Mouse (Mus musculus): Measurements from ENCODE around the gene Gm20715.

Gm20715 gene

GRCm38 (mm10) chr7:6429381-6429780 lies 19.3 kb downstream of the Gm20715 start:
- DNase-seq (ENCODE audit: low spot score): no peak

GRCm38 (mm10) chr7:6430342-6430741 lies 20.3 kb downstream of the Gm20715 start:
- no peak for DNase-seq (ENCODE audit: low spot score)

- DNase-seq (ENCODE audit: low spot score): no peak
Measured at GRCm38 (mm10) chr7:6438388-6438787, 28.3 kb downstream of the Gm20715 start, which contains the start of gene Olfr1344. Gene Olfr1344 (plus strand): TSS chr7:6438688.

GRCm38 (mm10) chr7:6441173-6441572 lies 31.1 kb downstream of the Gm20715 start:
- no peak for DNase-seq (ENCODE audit: low spot score)

- DNase-seq (ENCODE audit: low spot score): no peak
Measured at GRCm38 (mm10) chr7:6447771-6448170, 37.7 kb downstream of the Gm20715 start.

GRCm38 (mm10) chr7:6455868-6456267 lies 45.8 kb downstream of the Gm20715 start, which contains the start of gene Olfr1336:
Gene Olfr1336 (plus strand): TSS chr7:6456168.
- DNase-seq (ENCODE audit: low spot score): no peak

GRCm38 (mm10) chr7:6456399-6456798 lies 46.3 kb downstream of the Gm20715 start:
- DNase-seq (ENCODE audit: low spot score): no peak

GRCm38 (mm10) chr7:6466951-6467350 lies 56.9 kb downstream of the Gm20715 start, which contains the start of gene Olfr1346:
Gene Olfr1346 (plus strand): TSS chr7:6467101.
- DNase-seq (ENCODE audit: low spot score): no peak

- DNase-seq (ENCODE audit: low spot score): peak; percentile 64
Measured at GRCm38 (mm10) chr7:6477633-6478032, 67.6 kb downstream of the Gm20715 start.

GRCm38 (mm10) chr7:6486841-6487240 lies 76.8 kb downstream of the Gm20715 start, which contains the start of gene Olfr5:
Gene Olfr5 (minus strand): TSS chr7:6486941.
- no peak for DNase-seq (ENCODE audit: low spot score)
